Mouse (Mus musculus): ENCODE data around the gene Clec16a.

GRCm38 (mm10) chr16:10642857-10643633, 97.9 kb downstream of the Clec16a start:
- TF ChIP-seq CTCF (IDR thresholded peaks at IDR 0.05; ENCODE audit: low read depth) (no peak), EP300 (IDR thresholded peaks at IDR 0.05; ENCODE audit: low read depth) (no peak)

Data from liver, embryonic 14.5 days (tissue).